Mouse (Mus musculus) hindbrain, postnatal 0 days (tissue): ENCODE results near the gene Eif2ak4. TPM values are rescaled to one million over a fixed set of nuclear protein-coding genes. Genes with fewer than 3 reads are reported as not detected.
A peak's percentile ranks its signal among the peaks of the same experiment; 100 is the strongest.

ENCODE experiments used
- ATAC-seq: fragments of 200-750 bp; cut with Nextera tagmentation; 2 replicates; pipeline ENCODE4 v1.8.0; 2017; ENCODE audit warnings: mild to moderate bottlenecking, moderate TSS enrichment, moderate library complexity
- DNase-seq: peaks from one replicate; pipeline ENCODE4 v3.0.0-alpha.2; 2015; ENCODE audit warnings: low spot score
- H3K27ac ChIP-seq: fragments of 300-500 bp; sonication (generic); 2 replicates; pipeline ENCODE4 v1.5.1; 2014; ENCODE audit warnings: mild to moderate bottlenecking
- H3K27me3 ChIP-seq: fragments of 300-500 bp; sonication (generic); 2 replicates; pipeline ENCODE4 v1.6.1; 2014; ENCODE audit warnings: low read length, mixed read lengths; ENCODE audit not compliant: insufficient read depth
- H3K36me3 ChIP-seq: fragments of 300-500 bp; sonication (generic); 2 replicates; pipeline ENCODE4 v1.6.1; 2014; ENCODE audit warnings: low read length, mixed read lengths; ENCODE audit not compliant: insufficient read depth
- H3K4me1 ChIP-seq: fragments of 300-500 bp; sonication (generic); 2 replicates; pipeline ENCODE4 v1.6.1; 2014; ENCODE audit warnings: antibody characterized with exemption, low read length, mixed read lengths; ENCODE audit not compliant: insufficient read depth
- H3K4me2 ChIP-seq: fragments of 300-500 bp; sonication (generic); 2 replicates; pipeline ENCODE4 v1.6.1; 2014; ENCODE audit warnings: low read depth, mild to moderate bottlenecking, low read length, moderate library complexity, mixed read lengths
- H3K4me3 ChIP-seq: fragments of 300-500 bp; sonication (generic); 2 replicates; pipeline ENCODE4 v1.5.1; 2014; ENCODE audit warnings: low read length
- H3K9ac ChIP-seq: fragments of 300-500 bp; sonication (generic); replicated peaks from 2 replicates; pipeline ENCODE4 v1.6.1; 2014; ENCODE audit warnings: mild to moderate bottlenecking, low read length, moderate library complexity, mixed read lengths
- H3K9me3 ChIP-seq: fragments of 300-500 bp; sonication (generic); 2 replicates; pipeline ENCODE4 v1.6.1; 2016; ENCODE audit warnings: low read length, mixed read lengths
- CTCF ChIP-seq: IDR thresholded peaks from 2 replicates; pipeline ENCODE4 v1.5.1; 2016; ENCODE audit warnings: antibody characterized with exemption, control low read depth, low read depth
- WGBS: fragments of 180-500 bp; shearing (Covaris S2); extraction: QIAGEN DNeasy Blood & Tissue Kit; methylation state at CpG from one replicate; pipeline ENCODE4 v1.1.7; 2014; 5-methylcytosine and 5-hydroxymethylcytosine counted together
- polyA plus RNA-seq: library from polyadenylated mRNA; unstranded; fragments of >200 nt; fragmentation: Nextera tagmentation; extraction: Ambion mirVana; gene quantifications from 2 replicates; pipeline ENCODE4 v1.2.1, GENCODE M21; 2015
- total RNA-seq: library from RNA; depleted of rRNA; stranded (reverse); fragments of >200 nt; gene quantifications from 2 replicates; pipeline ENCODE4 v1.2.3, GENCODE M21; 2014

Eif2ak4 gene
- total and polyA plus RNA-seq, 2 experiments from 2014 or later, result 7.1 to 16.3 TPM

GRCm38 (mm10) chr2:118375931-118376330, 12.5 kb upstream of the Eif2ak4 start:
- H3K27me3 ChIP-seq, result no peaks in the 10 kb centered on the region
- ATAC-seq (no peak), DNase-seq (no peak)
- H3K27ac ChIP-seq, result no peak overlapping the region
- no peaks in the 10 kb centered on the region for H3K4me1 ChIP-seq
- TF ChIP-seq CTCF, result no peak
- H3K9me3 ChIP-seq, result no peaks in the 10 kb centered on the region
- no peak overlapping the region for H3K9ac ChIP-seq
- no peaks in the 10 kb centered on the region for H3K36me3 ChIP-seq
- no peak overlapping the region for H3K4me2 ChIP-seq
- no peak overlapping the region for H3K4me3 ChIP-seq

DNA sequence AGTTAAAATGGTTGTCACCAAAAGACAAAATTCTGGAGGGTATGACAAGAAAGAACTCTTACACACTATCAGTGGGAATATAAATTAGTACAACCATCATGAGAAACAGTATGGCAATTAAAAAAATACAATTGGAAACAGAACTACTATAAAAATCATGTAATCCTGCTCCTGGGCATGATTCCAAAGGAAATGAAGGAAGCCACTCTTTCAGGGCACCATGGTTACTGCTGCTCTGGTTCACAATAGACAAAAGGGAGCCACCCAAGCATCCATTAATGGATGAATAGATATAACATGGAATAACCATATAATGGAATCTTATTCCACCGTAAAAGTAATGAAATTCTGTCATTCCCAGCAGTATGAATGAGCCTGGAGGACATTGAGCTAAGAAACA, 8.7 kb upstream of the Eif2ak4 start:
- Histone ChIP-seq H3K4me2 (no peak overlapping the region), H3K9ac (no peak overlapping the region), H3K27ac (no peak overlapping the region), H3K9me3 (no peaks in the 10 kb centered on the region), H3K4me1 (no peaks in the 10 kb centered on the region), H3K36me3 (no peaks in the 10 kb centered on the region), H3K27me3 (no peaks in the 10 kb centered on the region), H3K4me3 (no peak overlapping the region)
- TF ChIP-seq CTCF, result no peak
- no peak for ATAC-seq
- WGBS, result 17% methylated on average over 1 of the region's 1 CpGs
- DNase-seq, result no peak

DNA sequence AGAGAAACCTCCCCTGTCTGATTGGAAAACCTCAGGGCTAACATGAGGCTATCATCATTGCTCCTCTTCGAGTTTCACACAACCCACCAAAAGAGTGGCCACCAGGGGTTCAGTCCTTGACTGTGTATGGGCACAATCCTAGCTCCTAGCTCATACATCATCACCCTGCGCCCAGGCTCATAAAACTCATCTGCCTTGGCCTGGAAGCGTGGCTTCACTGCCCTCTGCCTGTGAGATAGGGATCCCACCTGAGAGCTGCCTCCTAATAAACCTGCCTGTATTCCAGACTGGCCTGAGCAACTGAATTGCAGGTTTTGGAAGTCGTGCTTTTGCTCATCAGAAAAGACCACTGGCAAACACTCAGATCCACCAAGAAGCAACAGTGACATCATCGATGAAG, 5.0 kb upstream of the Eif2ak4 start:
- H3K4me3 ChIP-seq, result no peak overlapping the region
- H3K4me1 ChIP-seq, result no peaks in the 10 kb centered on the region
- 77% methylated on average over 5 of the region's 5 CpGs for WGBS
- TF ChIP-seq CTCF, result peak; percentile 55
- no peaks in the 10 kb centered on the region for H3K36me3 ChIP-seq
- ATAC-seq (no peak), DNase-seq (peak; percentile 19)
- H3K9me3 ChIP-seq, result no peaks in the 10 kb centered on the region
- no peaks in the 10 kb centered on the region for H3K27me3 ChIP-seq
- no peak overlapping the region for H3K4me2 ChIP-seq
- no peak overlapping the region for H3K9ac ChIP-seq
- no peak overlapping the region for H3K27ac ChIP-seq

DNA sequence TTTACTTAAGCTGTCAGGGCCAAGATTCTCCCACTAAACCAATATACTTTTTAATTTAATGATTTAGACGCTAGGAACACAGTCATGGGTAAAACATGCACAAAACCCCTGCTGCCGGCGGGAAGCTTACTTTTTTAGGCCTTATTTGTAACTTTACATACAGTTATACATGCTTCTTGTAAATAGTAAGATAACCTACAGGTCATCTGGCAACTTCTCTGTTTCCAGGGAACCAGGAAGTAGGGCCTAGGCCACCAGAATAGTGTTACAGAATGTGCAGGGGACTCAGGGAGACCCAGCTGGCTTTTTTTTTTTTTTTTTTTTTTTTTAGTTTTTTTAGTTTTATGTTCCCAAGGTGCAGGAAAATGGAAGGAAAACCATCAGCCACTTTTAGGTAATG, 1.2 kb downstream of the Eif2ak4 start:
- WGBS, result 66% methylated on average over 3 of the region's 3 CpGs
- ATAC-seq, result no peak
- peak overlapping the region; percentile 70; the same call in 1 of the 2 replicates for H3K9ac ChIP-seq

DNA sequence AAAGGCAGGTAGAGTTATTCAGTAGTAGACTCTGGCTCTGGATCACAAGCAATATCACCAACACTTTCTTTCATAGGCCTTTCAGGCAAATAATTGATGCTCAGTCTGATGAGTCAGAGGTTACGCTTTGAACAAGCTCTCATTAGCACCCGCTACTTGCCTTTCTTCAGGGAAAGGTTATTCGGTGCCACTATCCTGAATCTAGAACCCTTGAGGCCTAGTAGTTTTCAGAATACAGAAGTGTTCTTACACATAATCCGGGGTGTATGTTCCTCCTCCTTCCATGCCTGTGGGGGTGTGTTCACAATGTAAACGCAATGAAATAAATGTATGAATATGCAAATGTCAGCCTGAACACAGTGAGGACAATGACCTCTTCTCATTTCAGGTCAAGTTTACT, 1.7 kb downstream of the Eif2ak4 start:
- Histone ChIP-seq H3K4me3 (no peak overlapping the region), H3K27me3 (no peaks in the 10 kb centered on the region), H3K9ac (no peak overlapping the region), H3K9me3 (no peaks in the 10 kb centered on the region), H3K36me3 (no peaks in the 10 kb centered on the region), H3K4me1 (peaks cover 11% of the 10 kb centered on the region), H3K27ac (no peak overlapping the region), H3K4me2 (peak overlapping the region; percentile 83; the same call in 1 of the 2 replicates)
- no peak for DNase-seq
- no peak for TF ChIP-seq CTCF
- ATAC-seq, result no peak
- 73% methylated on average over 5 of the region's 5 CpGs for WGBS

More for the DNA sequence above, 1.2 kb downstream of the Eif2ak4 start:
- peak overlapping the region; percentile 92; the same call in 1 of the 2 replicates for H3K27ac ChIP-seq
- TF ChIP-seq CTCF, result no peak
- H3K9me3 ChIP-seq, result no peaks in the 10 kb centered on the region
- no peaks in the 10 kb centered on the region for H3K36me3 ChIP-seq
- peak overlapping the region; percentile 83 for H3K4me2 ChIP-seq
- no peaks in the 10 kb centered on the region for H3K27me3 ChIP-seq
- no peak for DNase-seq
- H3K4me1 ChIP-seq, result peaks cover 11% of the 10 kb centered on the region
- H3K4me3 ChIP-seq, result peak overlapping the region; percentile 83

DNA sequence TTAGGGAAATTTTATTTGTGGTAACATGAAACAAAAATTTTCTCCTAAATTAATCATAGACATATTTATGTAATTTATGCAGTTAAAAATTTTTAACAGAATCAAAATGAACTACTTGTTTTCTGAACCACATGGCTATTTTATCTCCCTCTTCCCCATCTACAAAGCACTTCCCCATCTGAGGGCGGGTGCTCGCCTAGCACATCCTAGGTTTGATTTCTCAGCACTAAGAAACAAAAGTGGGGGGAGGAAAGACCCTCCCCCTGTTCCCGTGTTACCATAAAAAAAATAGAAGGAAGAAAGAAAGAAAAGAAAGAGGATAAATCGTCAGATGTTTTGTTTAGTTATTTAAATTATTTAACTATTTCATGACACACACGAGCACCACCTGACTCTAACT, 2.8 kb downstream of the Eif2ak4 start:
- H3K27me3 ChIP-seq, result no peaks in the 10 kb centered on the region
- H3K4me3 ChIP-seq, result no peak overlapping the region
- H3K27ac ChIP-seq, result no peak overlapping the region
- no peak for TF ChIP-seq CTCF
- DNase-seq (no peak), ATAC-seq (no peak)
- H3K4me1 ChIP-seq, result peaks cover 11% of the 10 kb centered on the region
- H3K4me2 ChIP-seq, result no peak overlapping the region
- no peaks in the 10 kb centered on the region for H3K36me3 ChIP-seq
- WGBS, result 73% methylated on average over 5 of the region's 5 CpGs
- no peaks in the 10 kb centered on the region for H3K9me3 ChIP-seq
- H3K9ac ChIP-seq, result no peak overlapping the region

DNA sequence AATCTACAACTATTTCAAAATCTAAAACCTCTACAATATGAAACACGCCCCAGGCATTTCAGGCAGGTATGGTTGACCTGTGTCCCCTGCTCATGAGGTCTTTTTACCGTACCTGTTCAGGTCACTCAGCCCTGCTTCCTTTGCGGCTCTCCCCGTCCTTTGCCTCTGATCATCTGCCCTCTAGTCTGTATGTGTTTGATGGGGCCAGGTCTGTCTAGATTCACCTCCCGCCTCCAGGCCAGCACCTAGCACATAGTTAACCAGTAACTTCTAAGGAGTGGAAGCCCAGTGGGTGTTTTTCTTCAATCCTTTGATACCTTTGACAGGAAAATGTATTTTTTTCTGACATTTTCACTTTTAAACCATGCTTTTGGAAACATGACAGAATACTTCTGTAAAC, 11.3 kb downstream of the Eif2ak4 start:
- H3K4me1 ChIP-seq, result no peaks in the 10 kb centered on the region
- WGBS, result 94% methylated on average over 5 of the region's 5 CpGs
- ATAC-seq (no peak), DNase-seq (no peak)
- TF ChIP-seq CTCF, result no peak
- H3K9me3 ChIP-seq, result no peaks in the 10 kb centered on the region
- H3K4me3 ChIP-seq, result no peak overlapping the region
- H3K27ac ChIP-seq, result no peak overlapping the region
- H3K4me2 ChIP-seq, result no peak overlapping the region
- H3K27me3 ChIP-seq, result no peaks in the 10 kb centered on the region
- no peak overlapping the region for H3K9ac ChIP-seq
- no peaks in the 10 kb centered on the region; the same call in 1 of the 2 replicates for H3K36me3 ChIP-seq
